Mouse (Mus musculus): ENCODE results near the gene Syt6. TPM values are rescaled to one million over a fixed set of nuclear protein-coding genes. Genes with fewer than 3 reads are reported as not detected.

The Syt6 gene
- 11.7 and 13.7 TPM in 2 replicates for polyA plus RNA-seq (2015; fragmentation: Nextera tagmentation; extraction: Ambion mirVana)

GRCm38 (mm10) chr3:103575156-103575892, at the start of gene Syt6:
Syt6 (plus strand) TSS chr3:103575231.
- peaks cover 51% of the 10 kb centered on the region for H3K4me1 ChIP-seq (replicated peaks)
- peak within 1 kb of the TSS; percentile 60 for H3K4me3 ChIP-seq
- H3K9me3 ChIP-seq = no peaks in the 10 kb centered on the region
- H3K27me3 ChIP-seq = peaks cover 31% of the 10 kb centered on the region
- H3K27ac ChIP-seq (replicated peaks) = no peak within 1 kb of the TSS
- H3K36me3 ChIP-seq = no peaks in the 10 kb centered on the region
- peak within 1 kb of the TSS; percentile 98 for H3K4me2 ChIP-seq
- peak within 1 kb of the TSS; percentile 71 for H3K9ac ChIP-seq
- 2% methylated on average over 44 of the region's 44 CpGs for WGBS
- peak; percentile 23 for ATAC-seq (ENCODE audit: low FRiP score, low read depth)

GRCm38 (mm10) chr3:103526201-103526704, 48.8 kb upstream of the Syt6 start:
- WGBS = 81% methylated on average over 4 of the region's 4 CpGs
- no peaks in the 10 kb centered on the region for H3K27me3 ChIP-seq
- no peak for ATAC-seq (ENCODE audit: low FRiP score, low read depth)
- no peak overlapping the region for H3K4me2 ChIP-seq
- H3K4me1 ChIP-seq (replicated peaks) = no peaks in the 10 kb centered on the region
- H3K27ac ChIP-seq (replicated peaks) = no peak overlapping the region
- no peaks in the 10 kb centered on the region for H3K36me3 ChIP-seq
- no peak overlapping the region for H3K9ac ChIP-seq
- no peaks in the 10 kb centered on the region for H3K9me3 ChIP-seq
- no peak overlapping the region for H3K4me3 ChIP-seq

- Histone ChIP-seq H3K36me3 (no peaks in the 10 kb centered on the region), H3K4me2 (no peak overlapping the region), H3K9me3 (no peaks in the 10 kb centered on the region), H3K4me3 (no peak overlapping the region), H3K4me1 (replicated peaks) (0 out of 2 replicates have a peak, but pooled peaks cover under 1% of the 10 kb centered on the region), H3K27ac (replicated peaks) (no peak overlapping the region), H3K27me3 (no peaks in the 10 kb centered on the region), H3K9ac (no peak overlapping the region)
- ATAC-seq (ENCODE audit: low FRiP score, low read depth) = no peak
- WGBS = 14% methylated on average over 2 of the region's 2 CpGs
These were observed 48.2 kb upstream of the Syt6 start for GRCm38 (mm10) chr3:103526864-103527263.

GRCm38 (mm10) chr3:103534036-103534435, 41.0 kb upstream of the Syt6 start:
- Histone ChIP-seq H3K4me3 (no peak overlapping the region), H3K9ac (no peak overlapping the region), H3K36me3 (no peaks in the 10 kb centered on the region), H3K27ac (replicated peaks) (no peak overlapping the region), H3K4me2 (no peak overlapping the region), H3K4me1 (replicated peaks) (0 out of 2 replicates have a peak, but pooled peaks cover 4% of the 10 kb centered on the region), H3K27me3 (no peaks in the 10 kb centered on the region), H3K9me3 (no peaks in the 10 kb centered on the region)
- 90% methylated on average over 9 of the region's 9 CpGs for WGBS
- no peak for ATAC-seq (ENCODE audit: low FRiP score, low read depth)

GRCm38 (mm10) chr3:103535207-103535606, 39.8 kb upstream of the Syt6 start:
- Histone ChIP-seq H3K27ac (replicated peaks) (no peak overlapping the region), H3K4me2 (no peak overlapping the region), H3K27me3 (peaks cover 4% of the 10 kb centered on the region; the same call in 1 of the 2 replicates), H3K9me3 (no peaks in the 10 kb centered on the region), H3K4me3 (no peak overlapping the region), H3K4me1 (replicated peaks) (0 out of 2 replicates have a peak, but pooled peaks cover 7% of the 10 kb centered on the region), H3K9ac (no peak overlapping the region), H3K36me3 (no peaks in the 10 kb centered on the region)
- ATAC-seq (ENCODE audit: low FRiP score, low read depth) = no peak
- 51% methylated on average over 5 of the region's 5 CpGs for WGBS

- Histone ChIP-seq H3K27me3 (peaks cover 4% of the 10 kb centered on the region; the same call in 1 of the 2 replicates), H3K9ac (no peak overlapping the region), H3K4me3 (no peak overlapping the region), H3K4me1 (replicated peaks) (0 out of 2 replicates have a peak, but pooled peaks cover 3% of the 10 kb centered on the region), H3K9me3 (no peaks in the 10 kb centered on the region), H3K36me3 (no peaks in the 10 kb centered on the region), H3K4me2 (no peak overlapping the region), H3K27ac (replicated peaks) (no peak overlapping the region)
- 47% methylated on average over 7 of the region's 7 CpGs for WGBS
- peak; percentile 27; the same call in 1 of the 2 replicates for ATAC-seq (ENCODE audit: low FRiP score, low read depth)
These were observed 35.9 kb upstream of the Syt6 start for GRCm38 (mm10) chr3:103539148-103539547.

- WGBS = 67% methylated on average over 2 of the region's 2 CpGs
- no peak for ATAC-seq (ENCODE audit: low FRiP score, low read depth)
- Histone ChIP-seq H3K4me3 (no peak overlapping the region), H3K9ac (no peak overlapping the region), H3K27ac (replicated peaks) (no peak overlapping the region), H3K36me3 (no peaks in the 10 kb centered on the region), H3K4me2 (no peak overlapping the region), H3K27me3 (no peaks in the 10 kb centered on the region), H3K4me1 (replicated peaks) (no peaks in the 10 kb centered on the region), H3K9me3 (no peaks in the 10 kb centered on the region)
These were observed 28.9 kb upstream of the Syt6 start for GRCm38 (mm10) chr3:103546166-103546565.

GRCm38 (mm10) chr3:103546626-103547025, 28.4 kb upstream of the Syt6 start:
- no peak overlapping the region for H3K4me3 ChIP-seq
- no peak overlapping the region for H3K27ac ChIP-seq (replicated peaks)
- H3K36me3 ChIP-seq = no peaks in the 10 kb centered on the region
- no peak overlapping the region for H3K9ac ChIP-seq
- no peaks in the 10 kb centered on the region for H3K9me3 ChIP-seq
- no peaks in the 10 kb centered on the region for H3K27me3 ChIP-seq
- H3K4me1 ChIP-seq (replicated peaks) = no peaks in the 10 kb centered on the region
- H3K4me2 ChIP-seq = no peak overlapping the region
- no peak for ATAC-seq (ENCODE audit: low FRiP score, low read depth)
- 83% methylated on average over 3 of the region's 3 CpGs for WGBS

GRCm38 (mm10) chr3:103550236-103550635, 24.8 kb upstream of the Syt6 start:
- WGBS = 43% methylated on average over 5 of the region's 5 CpGs
- ATAC-seq (ENCODE audit: low FRiP score, low read depth) = no peak
- no peak overlapping the region for H3K9ac ChIP-seq

GRCm38 (mm10) chr3:103567226-103567625, 7.8 kb upstream of the Syt6 start:
- Histone ChIP-seq H3K4me3 (no peak overlapping the region), H3K27ac (replicated peaks) (no peak overlapping the region), H3K27me3 (peaks cover 6% of the 10 kb centered on the region; the same call in 1 of the 2 replicates), H3K4me2 (no peak overlapping the region), H3K36me3 (no peaks in the 10 kb centered on the region), H3K9me3 (no peaks in the 10 kb centered on the region), H3K4me1 (replicated peaks) (no peaks in the 10 kb centered on the region; the same call in 1 of the 2 replicates), H3K9ac (no peak overlapping the region)
- no peak for ATAC-seq (ENCODE audit: low FRiP score, low read depth)
- WGBS = 54% methylated on average over 3 of the region's 3 CpGs

More at GRCm38 (mm10) chr3:103550236-103550635, 24.8 kb upstream of the Syt6 start:
- no peak overlapping the region for H3K4me2 ChIP-seq
- no peak overlapping the region for H3K27ac ChIP-seq (replicated peaks)
- H3K4me3 ChIP-seq = no peak overlapping the region
- no peaks in the 10 kb centered on the region for H3K9me3 ChIP-seq
- no peaks in the 10 kb centered on the region for H3K36me3 ChIP-seq
- H3K4me1 ChIP-seq (replicated peaks) = 0 out of 2 replicates have a peak, but pooled peaks cover 2% of the 10 kb centered on the region
- H3K27me3 ChIP-seq = no peaks in the 10 kb centered on the region

- ATAC-seq (ENCODE audit: low FRiP score, low read depth) = no peak
- Histone ChIP-seq H3K9ac (no peak overlapping the region), H3K27me3 (peaks cover 30% of the 10 kb centered on the region), H3K4me1 (replicated peaks) (peaks cover 50% of the 10 kb centered on the region), H3K4me2 (no peak overlapping the region), H3K9me3 (no peaks in the 10 kb centered on the region), H3K36me3 (no peaks in the 10 kb centered on the region), H3K4me3 (no peak overlapping the region), H3K27ac (replicated peaks) (no peak overlapping the region)
- 71% methylated on average over 4 of the region's 4 CpGs for WGBS
These were observed 2.5 kb upstream of the Syt6 start for GRCm38 (mm10) chr3:103572526-103572925.

GRCm38 (mm10) chr3:103573106-103573790, 1.8 kb upstream of the Syt6 start:
- H3K9me3 ChIP-seq = no peaks in the 10 kb centered on the region

More at GRCm38 (mm10) chr3:103573106-103573790, 1.8 kb upstream of the Syt6 start:
- Histone ChIP-seq H3K4me3 (peak overlapping the region; percentile 21), H3K36me3 (no peaks in the 10 kb centered on the region), H3K4me2 (peak overlapping the region; percentile 98), H3K4me1 (replicated peaks) (peaks cover 51% of the 10 kb centered on the region), H3K27ac (replicated peaks) (no peak overlapping the region), H3K9ac (peak overlapping the region; percentile 0; the same call in 1 of the 2 replicates), H3K27me3 (peaks cover 31% of the 10 kb centered on the region)
- no peak for ATAC-seq (ENCODE audit: low FRiP score, low read depth)
- 1% methylated on average over 20 of the region's 20 CpGs for WGBS
